Mouse (Mus musculus) lung, adult 2 months (tissue): ENCODE data around the gene Fgf12. TPM values are rescaled to one million over a fixed set of nuclear protein-coding genes. Genes with fewer than 3 reads are reported as not detected.

ENCODE experiments used
- DNase-seq: peaks from one replicate; pipeline ENCODE4 v3.0.0; 2022
- H3K4me1 ChIP-seq: fragments of 200-500 bp; 2 replicates; pipeline ENCODE4 v1.6.1; 2011; ENCODE audit warnings: low read length; ENCODE audit not compliant: control insufficient read depth, insufficient read depth
- H3K4me3 ChIP-seq: fragments of 200-500 bp; replicated peaks from 2 replicates; pipeline ENCODE3; 2011; ENCODE audit warnings: low read depth, mild to moderate bottlenecking, control low read depth, low read length; ENCODE audit errors: extremely low read depth
- CTCF ChIP-seq: fragments of 200-500 bp; IDR thresholded peaks from 2 replicates; pipeline ENCODE4 v1.5.1; 2011; ENCODE audit warnings: mild to moderate bottlenecking, low read length, control low read depth; ENCODE audit not compliant: insufficient read depth
- POLR2A ChIP-seq: fragments of 200-500 bp; IDR thresholded peaks from 2 replicates; pipeline ENCODE4 v1.6.1; 2011; ENCODE audit warnings: low read depth, mild to moderate bottlenecking, control low read depth, low read length, borderline replicate concordance; ENCODE audit errors: extremely low read depth
- WGBS: fragments of 180-500 bp; shearing (Covaris S2); methylation state at CpG from one replicate; pipeline ENCODE4 v1.1.7; 2018; 5-methylcytosine and 5-hydroxymethylcytosine counted together
- polyA plus RNA-seq: library from polyadenylated mRNA; depleted of rRNA; stranded (reverse); fragments of >200 nt; gene quantifications from 2 replicates; pipeline ENCODE4 v1.2.3, GENCODE M21; 2012

Fgf12 gene
- polyA plus RNA-seq, 1 experiment = 0.95 TPM

DNA sequence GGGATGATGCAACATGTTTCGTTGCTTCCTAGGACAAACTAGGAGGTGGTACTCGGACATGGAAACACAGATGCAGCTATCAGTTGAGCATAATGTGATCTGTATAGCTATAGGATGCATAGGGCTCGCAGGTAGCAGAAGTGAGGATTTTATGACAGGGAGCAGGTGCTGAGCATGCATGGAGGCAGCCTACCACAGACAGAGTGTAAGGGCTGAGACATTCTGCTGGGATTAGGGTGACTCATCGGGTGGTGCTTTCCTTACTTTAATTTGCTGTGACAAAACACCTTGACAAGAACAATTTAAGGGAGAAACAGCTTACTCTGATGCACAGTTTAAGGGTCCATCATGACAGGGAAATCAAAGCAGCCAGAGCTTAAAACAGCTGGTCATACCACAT is 363.8 kb downstream of the Fgf12 start:
- WGBS = 73% methylated on average over 4 of the region's 4 CpGs
- Histone ChIP-seq H3K4me1 (no peaks in the 10 kb centered on the region), H3K4me3 (no peak overlapping the region)
- TF ChIP-seq POLR2A (no peak), CTCF (no peak)
- no peak for DNase-seq

DNA sequence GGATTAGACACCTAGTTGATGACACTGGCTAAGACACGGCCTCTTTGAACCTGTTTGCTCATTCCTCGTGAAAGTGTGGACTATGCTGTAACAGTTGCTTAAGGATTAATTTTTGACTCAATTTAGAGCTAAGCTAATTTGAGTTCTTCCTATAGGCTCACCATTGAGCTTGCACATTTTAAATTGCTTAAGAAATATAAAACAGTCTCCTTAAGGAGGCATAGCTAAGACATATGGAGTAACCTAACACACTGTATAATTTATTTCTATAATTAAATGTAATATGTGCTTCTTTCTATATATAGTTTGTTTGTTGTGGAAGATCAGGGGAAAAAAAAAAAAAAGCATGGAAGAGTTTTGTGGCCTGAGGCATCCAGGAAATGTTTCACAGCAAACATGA is 378.1 kb downstream of the Fgf12 start:
- no peak for DNase-seq
- TF ChIP-seq CTCF = no peak
- TF ChIP-seq POLR2A = no peak
- Histone ChIP-seq H3K4me1 (no peaks in the 10 kb centered on the region), H3K4me3 (no peak overlapping the region)
- WGBS = 63% methylated on average over 2 of the region's 2 CpGs

DNA sequence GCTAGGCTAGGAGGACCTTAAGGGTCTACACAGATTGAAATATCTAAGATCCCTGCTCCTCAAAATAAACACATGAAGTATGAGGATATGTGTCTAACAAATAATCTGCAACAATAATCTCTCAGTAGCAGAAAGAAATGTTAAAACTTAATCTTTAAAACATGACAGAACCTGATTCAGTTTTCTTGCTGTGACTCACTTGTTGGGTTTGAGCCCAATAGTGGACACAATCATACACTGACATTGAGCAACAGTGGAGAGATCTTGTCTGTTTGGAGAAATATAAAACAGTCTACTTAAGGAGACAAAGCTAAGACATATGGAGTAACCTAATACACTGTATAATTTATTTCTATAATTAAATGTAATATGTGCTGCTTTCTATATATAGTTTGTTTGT is 379.6 kb downstream of the Fgf12 start:
- TF ChIP-seq CTCF = no peak
- no peak for TF ChIP-seq POLR2A
- no peak for DNase-seq

DNA sequence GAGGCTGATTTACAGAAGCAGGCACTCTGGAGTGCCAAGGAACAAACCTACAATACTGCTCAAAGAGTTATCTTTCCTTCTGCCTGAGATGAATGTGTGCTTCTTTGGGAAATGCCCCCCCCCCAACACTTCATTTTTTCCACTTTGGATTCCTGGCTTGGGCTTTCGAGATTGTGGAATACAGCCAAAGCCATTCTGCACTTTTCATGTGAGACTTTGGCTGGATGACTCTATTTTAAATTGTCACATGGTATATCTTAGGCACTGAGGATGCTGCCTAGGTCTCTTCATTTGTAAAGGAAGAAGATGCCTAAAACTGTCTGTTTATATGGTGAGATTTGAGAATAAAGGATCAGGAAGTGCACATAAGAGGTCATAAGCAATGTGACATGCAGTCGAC is 402.2 kb downstream of the Fgf12 start:
- H3K4me3 ChIP-seq = no peak overlapping the region
- DNase-seq = no peak
- no peak for TF ChIP-seq CTCF
- TF ChIP-seq POLR2A = no peak
- H3K4me1 ChIP-seq = no peaks in the 10 kb centered on the region
- WGBS = 35% methylated on average over 2 of the region's 2 CpGs

More for the DNA sequence above, 379.6 kb downstream of the Fgf12 start:
- H3K4me1 ChIP-seq = no peaks in the 10 kb centered on the region
- no peak overlapping the region for H3K4me3 ChIP-seq

DNA sequence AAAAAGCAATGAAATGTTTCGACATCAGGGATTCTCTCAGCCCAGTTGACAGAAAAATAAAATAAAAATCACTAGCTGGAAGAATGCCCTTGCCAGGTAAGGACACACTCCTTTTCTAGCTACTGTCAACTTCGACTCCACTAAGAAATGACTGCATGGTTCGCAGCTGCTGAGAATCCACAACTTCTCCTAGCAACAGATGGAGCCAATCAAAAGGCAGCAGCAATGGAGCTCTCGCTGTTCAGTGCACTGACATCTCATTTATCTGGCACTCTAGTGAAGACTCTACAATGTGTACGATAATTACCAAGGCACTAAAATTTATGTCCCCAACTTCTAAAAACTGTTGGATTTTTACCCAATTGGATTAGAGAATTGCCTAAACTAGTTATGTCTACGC is 407.5 kb downstream of the Fgf12 start:
- WGBS = 47% methylated on average over 6 of the region's 6 CpGs
- Histone ChIP-seq H3K4me3 (no peak overlapping the region), H3K4me1 (no peaks in the 10 kb centered on the region)
- DNase-seq = no peak
- TF ChIP-seq CTCF (no peak), POLR2A (no peak)

DNA sequence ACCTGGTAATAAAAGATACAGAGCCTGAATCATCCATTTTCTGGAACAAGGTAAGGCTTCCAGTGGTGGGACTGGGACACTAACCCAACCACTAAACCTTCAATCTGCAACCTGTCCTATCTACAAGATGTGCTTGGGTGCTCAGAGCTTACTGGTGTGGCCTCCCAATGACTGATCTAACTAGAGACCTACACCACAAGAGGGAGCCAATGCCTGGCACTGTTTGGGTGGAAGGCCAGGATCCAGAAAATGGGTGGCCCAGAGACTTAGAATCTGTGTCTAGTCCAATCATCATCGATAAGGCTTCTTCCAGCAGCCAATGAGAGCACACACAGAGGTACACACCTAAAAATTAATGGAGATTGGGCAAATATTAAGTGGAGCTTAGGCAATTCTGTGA is 414.9 kb downstream of the Fgf12 start:
- TF ChIP-seq POLR2A = no peak
- TF ChIP-seq CTCF = no peak
- no peak for DNase-seq
- Histone ChIP-seq H3K4me3 (no peak overlapping the region), H3K4me1 (no peaks in the 10 kb centered on the region)
- WGBS = 82% methylated on average over 1 of the region's 1 CpGs

DNA sequence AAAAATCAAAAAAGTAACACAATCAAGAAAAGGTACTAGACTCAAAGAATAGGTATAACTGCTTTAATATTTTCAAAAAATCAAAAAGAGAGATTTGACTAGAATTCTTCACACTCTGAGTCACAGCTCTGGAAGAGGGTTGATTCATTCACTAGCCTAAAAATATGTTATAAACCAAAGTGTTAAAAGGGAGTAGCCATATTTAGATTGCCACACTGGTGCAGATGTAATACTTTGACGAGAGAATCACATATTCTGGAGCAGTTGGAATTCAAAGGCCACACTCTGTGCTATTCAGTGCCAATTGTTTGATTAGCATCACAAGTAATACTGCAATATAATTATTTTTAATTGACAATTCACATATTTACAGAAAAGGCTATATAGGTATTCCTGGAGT is 416.2 kb downstream of the Fgf12 start:
- Histone ChIP-seq H3K4me1 (no peaks in the 10 kb centered on the region), H3K4me3 (no peak overlapping the region)
- no peak for DNase-seq
- no peak for TF ChIP-seq POLR2A
- no peak for TF ChIP-seq CTCF
- 45% methylated on average over 1 of the region's 1 CpGs for WGBS

DNA sequence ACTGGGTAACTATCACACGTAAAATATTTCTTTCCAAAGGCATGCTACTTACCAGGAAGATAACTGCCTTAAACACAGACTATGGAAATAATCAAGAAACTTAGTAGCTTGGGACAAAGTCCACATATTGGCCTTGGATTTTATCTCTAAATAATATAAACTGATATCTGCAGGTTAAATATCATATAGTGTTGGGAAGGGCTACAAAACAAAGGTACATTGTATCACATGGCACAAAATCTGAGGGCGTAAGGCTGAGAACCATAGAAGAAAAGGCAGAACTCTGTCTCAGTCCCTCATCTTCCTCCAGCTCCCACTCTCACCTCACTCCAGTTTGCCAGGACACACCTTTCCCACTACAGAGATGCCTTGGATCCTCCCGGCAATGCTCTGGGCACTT is 417.8 kb downstream of the Fgf12 start:
- TF ChIP-seq POLR2A = no peak
- DNase-seq = no peak
- H3K4me1 ChIP-seq = no peaks in the 10 kb centered on the region
- WGBS = 84% methylated on average over 3 of the region's 3 CpGs
- no peak overlapping the region for H3K4me3 ChIP-seq

DNA sequence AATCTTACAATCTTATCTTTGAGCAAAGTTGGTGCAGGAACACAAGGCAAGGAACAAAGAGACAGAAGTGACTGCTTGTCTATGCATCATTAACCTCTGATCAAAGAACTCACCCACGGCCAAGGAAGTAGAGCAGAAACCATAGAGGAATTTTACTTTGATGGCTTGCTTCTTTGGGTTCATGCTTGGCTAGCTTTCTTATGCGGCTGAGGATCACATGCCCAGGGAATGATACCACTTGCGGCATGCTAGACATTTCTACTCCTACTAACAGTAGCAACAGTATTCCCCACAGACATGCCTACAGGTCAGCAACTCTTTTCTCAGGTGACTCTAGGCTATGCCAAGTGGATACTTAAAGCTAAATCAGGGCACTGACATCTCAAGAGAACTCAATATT is 429.3 kb downstream of the Fgf12 start:
- DNase-seq = no peak
- WGBS = 82% methylated on average over 3 of the region's 3 CpGs
- TF ChIP-seq POLR2A (no peak), CTCF (no peak)

DNA sequence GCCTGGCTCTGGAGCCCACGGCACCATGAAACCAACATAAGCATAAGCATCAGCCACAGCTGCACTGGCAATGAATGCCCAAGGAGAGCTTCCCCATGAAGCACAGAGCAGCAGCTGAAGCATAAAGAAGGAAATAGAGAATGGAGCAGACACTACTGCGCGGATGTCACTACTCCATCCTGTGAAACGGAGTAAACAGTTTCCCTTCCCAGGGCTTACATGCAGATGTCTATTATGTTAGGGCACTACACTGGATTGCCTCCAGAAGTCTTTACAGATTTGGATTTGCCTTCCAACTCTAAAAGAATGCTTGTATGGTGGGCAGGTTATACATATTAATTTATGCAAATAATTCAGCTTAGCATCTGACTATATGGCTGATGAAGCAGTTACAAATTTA is 441.2 kb downstream of the Fgf12 start:
- no peak for TF ChIP-seq POLR2A
- TF ChIP-seq CTCF = no peak
- Histone ChIP-seq H3K4me3 (no peak overlapping the region), H3K4me1 (no peaks in the 10 kb centered on the region)
- DNase-seq = no peak
- WGBS = 83% methylated on average over 4 of the region's 4 CpGs

More for the DNA sequence above, 429.3 kb downstream of the Fgf12 start:
- Histone ChIP-seq H3K4me3 (no peak overlapping the region), H3K4me1 (no peaks in the 10 kb centered on the region)

DNA sequence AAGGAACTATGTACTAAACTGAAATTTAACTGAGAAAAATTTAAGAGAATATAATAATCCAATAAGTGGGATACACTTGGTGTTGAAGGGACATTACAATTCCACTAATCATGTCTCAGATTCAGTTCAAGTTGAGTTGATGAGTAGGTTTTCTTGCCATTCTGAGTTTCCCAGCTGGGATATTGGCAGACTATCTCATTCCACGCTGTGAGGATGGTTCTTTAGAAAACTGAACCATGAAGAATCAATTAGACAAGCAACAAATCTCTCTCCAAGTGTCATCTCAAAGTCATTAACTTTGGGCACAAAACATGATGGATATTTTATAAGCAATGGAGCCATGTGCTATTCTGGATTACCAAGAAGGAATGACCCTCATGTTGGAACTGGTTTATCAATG is 449.0 kb downstream of the Fgf12 start:
- no peak for DNase-seq
- TF ChIP-seq POLR2A (no peak), CTCF (no peak)
- WGBS = 38% methylated on average over 1 of the region's 1 CpGs
- no peak overlapping the region for H3K4me3 ChIP-seq
- H3K4me1 ChIP-seq = no peaks in the 10 kb centered on the region
